Mouse (Mus musculus) limb, embryonic 13.5 days (tissue): ENCODE results near the gene Ddx42. TPM values are rescaled to one million over a fixed set of nuclear protein-coding genes. Genes with fewer than 3 reads are reported as not detected.

Source experiments
- ATAC-seq: fragments of 200-750 bp; cut with Nextera tagmentation; 2 replicates; pipeline ENCODE4 v1.8.0; 2017; ENCODE audit warnings: low read depth, moderate number of reproducible peaks, moderate TSS enrichment; ENCODE audit not compliant: low FRiP score
- H3K27ac ChIP-seq: fragments of 300-500 bp; sonication (generic); 2 replicates; pipeline ENCODE4 v1.5.1; 2015; ENCODE audit warnings: inconsistent platforms, mild to moderate bottlenecking, moderate library complexity
- H3K27me3 ChIP-seq: fragments of 300-500 bp; sonication (generic); 2 replicates; pipeline ENCODE4 v1.6.1; 2015; ENCODE audit warnings: mild to moderate bottlenecking, inconsistent platforms
- H3K36me3 ChIP-seq: fragments of 300-500 bp; sonication (generic); 2 replicates; pipeline ENCODE4 v1.6.1; 2015; ENCODE audit warnings: inconsistent platforms, mild to moderate bottlenecking, moderate library complexity
- H3K4me1 ChIP-seq: fragments of 300-500 bp; sonication (generic); 2 replicates; pipeline ENCODE4 v1.6.1; 2015; ENCODE audit warnings: inconsistent platforms
- H3K4me2 ChIP-seq: fragments of 300-500 bp; sonication (generic); replicated peaks from 2 replicates; pipeline ENCODE4 v1.6.1; 2015; ENCODE audit warnings: inconsistent platforms, mild to moderate bottlenecking, moderate library complexity
- H3K4me3 ChIP-seq: fragments of 300-500 bp; sonication (generic); 2 replicates; pipeline ENCODE4 v1.5.1; 2015; ENCODE audit warnings: moderate library complexity, mild to moderate bottlenecking, inconsistent platforms
- H3K9ac ChIP-seq: fragments of 300-500 bp; sonication (generic); 2 replicates; pipeline ENCODE4 v1.6.1; 2015; ENCODE audit warnings: mild to moderate bottlenecking, inconsistent platforms
- H3K9me3 ChIP-seq: fragments of 300-500 bp; sonication (generic); 2 replicates; pipeline ENCODE4 v1.6.1; 2016; ENCODE audit warnings: inconsistent platforms
- WGBS: fragments of 180-500 bp; shearing (Covaris S2); methylation state at CpG from one replicate; pipeline ENCODE4 v1.1.7; 2015; 5-methylcytosine and 5-hydroxymethylcytosine counted together
- polyA plus RNA-seq: library from polyadenylated mRNA; unstranded; fragments of >200 nt; fragmentation: Nextera tagmentation; extraction: Ambion mirVana; gene quantifications from 2 replicates; pipeline ENCODE4 v1.2.1, GENCODE M21; 2015

Gene Ddx42
- polyA plus RNA-seq, 1 experiment from 2014 or later: 91.4 TPM

DNA sequence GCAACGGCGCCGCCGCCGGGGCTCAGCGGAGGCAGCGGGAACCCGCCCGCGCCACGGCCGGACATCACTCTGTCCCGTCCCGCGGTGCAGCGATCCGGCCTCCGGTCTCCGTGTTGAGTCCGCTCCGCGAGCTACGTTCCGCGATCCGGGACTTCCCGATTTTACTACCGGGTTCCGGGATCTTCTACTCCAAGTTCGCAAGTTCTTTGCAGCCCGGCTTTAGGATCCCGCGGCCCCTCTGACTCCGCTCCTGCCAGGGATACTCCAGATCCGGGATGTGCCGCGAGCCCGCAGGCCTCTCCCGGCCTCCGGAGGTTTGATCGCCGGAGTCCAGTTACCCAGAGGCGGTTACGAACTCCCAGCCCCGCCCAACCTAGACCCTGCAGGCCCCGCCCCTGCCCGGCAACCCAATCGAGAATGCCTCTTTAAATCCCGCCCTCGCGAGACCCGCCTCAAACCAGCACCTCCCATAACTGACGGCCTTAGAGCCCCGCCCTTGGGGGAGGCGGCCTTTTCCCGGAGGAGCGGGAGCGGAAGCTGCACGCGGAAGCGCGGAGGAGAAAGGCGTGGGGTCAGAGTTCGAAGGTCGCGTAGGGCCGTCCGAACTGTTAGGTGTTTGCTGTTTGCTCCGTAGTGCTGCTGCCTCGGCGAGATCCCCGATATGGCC, 56.1 kb downstream of the Ddx42 start, which contains the start of gene Smarcd2:
Gene Smarcd2 (minus strand): TSS at position 329 of the 667 bp plus-strand sequence.
- Histone ChIP-seq H3K36me3 (no peaks in the 10 kb centered on the region; the same call in 1 of the 2 replicates), H3K4me2 (peak within 1 kb of the TSS; percentile 94), H3K27ac (peak within 1 kb of the TSS; percentile 96), H3K4me3 (peak within 1 kb of the TSS; percentile 76), H3K27me3 (no peaks in the 10 kb centered on the region), H3K4me1 (peaks cover 69% of the 10 kb centered on the region), H3K9ac (peak within 1 kb of the TSS; percentile 100), H3K9me3 (no peaks in the 10 kb centered on the region)
- under 1% methylated on average over 61 of the region's 72 CpGs for WGBS
- peak; percentile 94 for ATAC-seq

DNA sequence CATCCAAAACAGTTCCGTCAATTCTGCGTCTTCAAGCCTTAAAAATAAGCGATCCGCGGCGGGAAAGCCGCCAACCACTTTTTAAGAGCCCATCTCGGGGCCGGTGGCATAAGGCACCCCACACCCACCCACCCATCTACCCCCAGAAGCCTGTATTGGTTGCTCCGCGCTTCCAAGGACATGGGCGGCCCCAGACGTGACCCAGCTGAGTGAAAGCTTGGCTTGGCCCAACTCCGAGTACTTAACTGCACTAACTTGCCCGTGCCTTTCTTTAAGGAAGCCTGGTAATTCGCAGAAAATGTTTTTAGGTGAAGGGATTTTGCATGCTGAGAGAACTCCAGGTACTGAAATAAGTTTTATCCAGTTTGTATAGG, 56.6 kb downstream of the Ddx42 start:
- peaks cover 63% of the 10 kb centered on the region for H3K4me1 ChIP-seq
- 10% methylated on average over 16 of the region's 16 CpGs for WGBS
- no peak for ATAC-seq

DNA sequence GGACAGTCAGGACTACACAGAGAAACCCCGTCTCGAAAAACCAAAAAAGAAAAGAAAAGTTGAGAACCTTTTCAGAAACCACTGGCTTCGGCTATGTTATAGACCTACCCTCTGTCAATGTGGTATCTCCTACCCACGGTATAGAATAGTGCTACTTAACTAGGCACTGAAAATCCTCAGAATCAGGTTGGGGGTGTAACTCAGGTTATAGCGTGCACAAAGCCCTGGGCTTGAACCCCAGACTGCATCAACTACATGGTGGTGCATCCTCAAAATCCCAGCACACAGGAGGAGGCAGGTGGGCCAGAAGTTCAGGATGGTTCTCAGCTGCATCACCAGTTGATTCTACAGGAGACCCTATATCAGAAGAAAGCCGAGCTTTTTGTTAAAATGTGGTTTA, 57.1 kb downstream of the Ddx42 start:
- Histone ChIP-seq H3K9ac (no peak overlapping the region), H3K4me1 (peaks cover 58% of the 10 kb centered on the region), H3K27me3 (no peaks in the 10 kb centered on the region; the same call in 1 of the 2 replicates), H3K4me2 (peak overlapping the region; percentile 94), H3K9me3 (no peaks in the 10 kb centered on the region), H3K27ac (0 out of 2 replicates have a peak overlapping the region, but pooled peaks have one; percentile 87), H3K36me3 (no peaks in the 10 kb centered on the region; the same call in 1 of the 2 replicates), H3K4me3 (peak overlapping the region; percentile 76; the same call in 1 of the 2 replicates)
- WGBS: 92% methylated on average over 6 of the region's 6 CpGs
- ATAC-seq: no peak

More for the DNA sequence above, 56.6 kb downstream of the Ddx42 start:
- Histone ChIP-seq H3K4me3 (peak overlapping the region; percentile 76), H3K36me3 (no peaks in the 10 kb centered on the region; the same call in 1 of the 2 replicates), H3K27ac (peak overlapping the region; percentile 87), H3K9ac (peak overlapping the region; percentile 65), H3K4me2 (peak overlapping the region; percentile 94), H3K27me3 (no peaks in the 10 kb centered on the region; the same call in 1 of the 2 replicates), H3K9me3 (no peaks in the 10 kb centered on the region)

DNA sequence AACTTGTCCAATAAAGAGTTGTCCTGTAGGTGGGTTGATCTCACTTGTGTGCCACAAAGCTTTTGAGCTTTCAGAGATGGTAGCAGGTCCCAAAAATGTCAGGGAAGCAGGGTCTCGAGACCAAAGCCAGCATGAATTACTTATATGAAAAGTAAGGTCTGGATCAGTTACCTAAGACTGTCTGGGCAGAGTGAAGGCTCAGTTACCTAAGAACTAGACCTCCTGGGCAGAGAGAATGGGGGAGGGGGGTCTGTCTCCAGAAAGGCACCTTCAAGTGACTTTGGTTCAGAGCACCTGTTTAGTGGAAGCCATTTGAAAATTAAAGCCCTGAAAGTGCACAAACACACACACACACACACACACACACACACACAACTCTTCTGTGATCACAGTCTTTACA, 57.6 kb downstream of the Ddx42 start:
- no peaks in the 10 kb centered on the region for H3K9me3 ChIP-seq
- H3K4me2 ChIP-seq: 0 out of 2 replicates have a peak overlapping the region, but pooled peaks have one; percentile 94
- H3K27ac ChIP-seq: peak overlapping the region; percentile 49
- no peak for ATAC-seq
- WGBS: 72% methylated on average over 1 of the region's 1 CpGs
- no peaks in the 10 kb centered on the region; the same call in 1 of the 2 replicates for H3K36me3 ChIP-seq
- H3K4me3 ChIP-seq: no peak overlapping the region
- peaks cover 53% of the 10 kb centered on the region for H3K4me1 ChIP-seq
- H3K27me3 ChIP-seq: no peaks in the 10 kb centered on the region; the same call in 1 of the 2 replicates
- no peak overlapping the region for H3K9ac ChIP-seq

DNA sequence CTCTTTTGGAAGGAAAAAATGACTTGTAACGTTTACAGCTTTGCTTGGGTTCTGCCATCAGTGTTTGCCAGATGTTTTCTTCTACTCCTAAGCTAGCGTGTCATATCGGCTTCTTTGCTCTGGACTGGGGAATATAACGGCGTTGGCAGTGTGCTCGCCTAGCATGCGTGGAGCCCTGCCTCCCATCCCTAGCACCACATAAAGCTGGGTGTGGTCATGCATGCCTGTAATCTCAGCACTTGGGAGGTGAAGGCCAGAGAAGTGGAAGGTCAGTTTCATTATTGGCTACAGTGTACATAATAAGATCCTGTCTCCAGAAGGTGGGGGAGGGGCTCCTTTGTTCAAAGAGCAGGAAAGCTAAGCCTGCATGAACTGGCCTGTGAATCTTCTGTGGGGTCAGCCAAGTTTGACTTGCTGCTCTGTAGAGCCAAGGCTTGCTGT, 58.3 kb downstream of the Ddx42 start:
- H3K27me3 ChIP-seq: no peaks in the 10 kb centered on the region; the same call in 1 of the 2 replicates
- no peaks in the 10 kb centered on the region for H3K9me3 ChIP-seq
- no peak overlapping the region for H3K4me3 ChIP-seq
- H3K4me1 ChIP-seq: peaks cover 50% of the 10 kb centered on the region
- WGBS: 59% methylated on average over 7 of the region's 7 CpGs
- H3K27ac ChIP-seq: peak overlapping the region; percentile 49
- no peak overlapping the region; the same call in 1 of the 2 replicates for H3K4me2 ChIP-seq
- H3K9ac ChIP-seq: no peak overlapping the region
- no peak for ATAC-seq
- no peaks in the 10 kb centered on the region; the same call in 1 of the 2 replicates for H3K36me3 ChIP-seq

DNA sequence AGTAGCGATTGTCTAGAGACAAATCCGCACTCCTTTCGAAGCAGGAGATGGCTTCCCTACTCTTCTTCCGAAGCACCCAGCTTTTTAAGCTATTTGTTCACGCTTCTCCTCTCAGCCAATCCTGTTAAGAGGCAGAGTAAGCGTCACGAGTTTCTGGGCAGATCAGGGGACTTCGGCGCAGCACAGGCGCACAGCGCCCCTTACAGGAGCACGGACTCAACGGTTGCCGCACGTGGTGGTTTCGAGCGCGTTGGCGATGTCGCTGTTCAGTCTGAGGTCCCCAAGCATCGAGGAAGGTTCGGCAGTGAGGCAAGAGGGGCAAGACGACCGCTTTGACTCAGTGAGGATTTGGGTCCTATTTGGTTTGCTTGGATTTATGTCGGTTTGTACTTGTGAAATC, 59.7 kb downstream of the Ddx42 start, which contains the start of gene Tcam1:
Gene Tcam1 (plus strand): TSS at position 219 of the 400 bp plus-strand sequence.
- Histone ChIP-seq H3K4me2 (peak within 1 kb of the TSS; percentile 60), H3K4me1 (peaks cover 35% of the 10 kb centered on the region), H3K27me3 (no peaks in the 10 kb centered on the region; the same call in 1 of the 2 replicates), H3K27ac (no peak within 1 kb of the TSS), H3K4me3 (peak within 1 kb of the TSS; percentile 30), H3K9me3 (no peaks in the 10 kb centered on the region), H3K9ac (no peak within 1 kb of the TSS), H3K36me3 (no peaks in the 10 kb centered on the region)
- ATAC-seq: peak; percentile 38; the same call in 1 of the 2 replicates
- 8% methylated on average over 25 of the region's 25 CpGs for WGBS

DNA sequence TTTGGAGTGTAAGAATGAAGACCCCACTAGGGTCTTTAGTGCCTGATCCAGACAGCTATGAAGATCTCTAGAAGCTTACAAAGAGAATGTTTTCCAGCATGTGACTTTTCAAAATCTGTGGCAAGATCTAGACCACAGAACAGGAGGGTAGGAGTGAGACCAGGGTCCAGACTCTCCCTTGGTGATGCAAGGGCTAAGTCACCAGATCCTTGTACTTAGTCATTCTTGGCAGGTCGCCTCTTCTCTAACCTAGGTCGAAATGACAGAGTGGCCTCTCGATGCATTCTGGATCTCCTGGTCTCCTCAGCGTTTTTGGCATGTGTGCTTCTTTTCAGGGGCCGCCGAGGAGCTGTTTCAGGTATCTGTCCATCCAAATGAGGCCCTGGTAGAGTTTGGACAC, 65.7 kb downstream of the Ddx42 start:
- Histone ChIP-seq H3K4me2 (no peak overlapping the region), H3K27me3 (no peaks in the 10 kb centered on the region; the same call in 1 of the 2 replicates), H3K4me3 (no peak overlapping the region), H3K4me1 (peaks cover 8% of the 10 kb centered on the region), H3K9me3 (no peaks in the 10 kb centered on the region), H3K9ac (no peak overlapping the region), H3K36me3 (no peaks in the 10 kb centered on the region), H3K27ac (no peak overlapping the region)
- no peak for ATAC-seq
- WGBS: 84% methylated on average over 6 of the region's 6 CpGs

DNA sequence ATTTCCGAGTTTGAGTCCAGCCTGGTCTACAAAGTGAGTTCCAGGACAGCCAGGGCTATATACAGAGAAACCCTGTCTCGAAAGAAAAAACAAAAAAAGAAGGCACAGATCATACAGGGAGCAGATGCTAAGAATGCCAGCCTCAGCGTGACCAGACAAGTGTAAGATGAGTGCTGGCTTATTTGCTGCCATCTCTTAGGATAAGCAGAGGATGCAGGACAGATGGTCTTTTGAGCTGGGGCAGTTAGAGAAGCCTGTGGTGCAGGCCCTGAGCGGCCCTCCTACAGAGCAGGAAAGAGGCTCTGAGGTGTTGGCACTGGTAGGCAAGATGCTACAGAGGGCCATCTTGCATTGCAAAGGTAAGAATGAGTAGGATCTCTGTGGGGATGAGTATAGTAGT, 66.6 kb downstream of the Ddx42 start:
- no peaks in the 10 kb centered on the region for H3K36me3 ChIP-seq
- no peaks in the 10 kb centered on the region for H3K27me3 ChIP-seq
- peaks cover 8% of the 10 kb centered on the region for H3K4me1 ChIP-seq
- H3K9ac ChIP-seq: no peak overlapping the region
- H3K9me3 ChIP-seq: no peaks in the 10 kb centered on the region
- H3K4me3 ChIP-seq: no peak overlapping the region
- H3K4me2 ChIP-seq: no peak overlapping the region
- 78% methylated on average over 4 of the region's 4 CpGs for WGBS
- ATAC-seq: no peak
- H3K27ac ChIP-seq: no peak overlapping the region

DNA sequence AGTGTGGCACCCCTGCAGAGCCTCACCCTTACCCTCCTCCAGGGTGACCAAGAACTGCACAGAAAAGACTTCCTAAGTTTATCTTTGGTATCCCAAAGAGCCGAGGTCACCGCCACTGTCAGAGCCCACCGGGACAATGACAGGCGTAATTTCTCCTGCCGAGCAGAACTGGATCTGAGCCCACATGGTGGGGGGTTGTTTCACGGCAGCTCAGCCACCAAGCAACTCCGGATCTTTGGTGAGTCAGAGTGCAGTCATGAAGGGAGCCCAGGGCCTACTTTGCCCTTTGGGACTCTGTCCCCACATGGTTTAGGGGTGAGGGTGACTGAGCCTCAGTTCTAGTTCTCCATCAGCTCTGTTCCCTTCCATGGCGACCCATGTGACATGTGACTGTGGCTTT, 67.4 kb downstream of the Ddx42 start:
- 73% methylated on average over 8 of the region's 8 CpGs for WGBS
- Histone ChIP-seq H3K27ac (no peak overlapping the region), H3K9ac (no peak overlapping the region), H3K4me2 (no peak overlapping the region), H3K27me3 (no peaks in the 10 kb centered on the region), H3K4me3 (no peak overlapping the region), H3K9me3 (no peaks in the 10 kb centered on the region), H3K4me1 (peaks cover 8% of the 10 kb centered on the region), H3K36me3 (no peaks in the 10 kb centered on the region)
- ATAC-seq: no peak

DNA sequence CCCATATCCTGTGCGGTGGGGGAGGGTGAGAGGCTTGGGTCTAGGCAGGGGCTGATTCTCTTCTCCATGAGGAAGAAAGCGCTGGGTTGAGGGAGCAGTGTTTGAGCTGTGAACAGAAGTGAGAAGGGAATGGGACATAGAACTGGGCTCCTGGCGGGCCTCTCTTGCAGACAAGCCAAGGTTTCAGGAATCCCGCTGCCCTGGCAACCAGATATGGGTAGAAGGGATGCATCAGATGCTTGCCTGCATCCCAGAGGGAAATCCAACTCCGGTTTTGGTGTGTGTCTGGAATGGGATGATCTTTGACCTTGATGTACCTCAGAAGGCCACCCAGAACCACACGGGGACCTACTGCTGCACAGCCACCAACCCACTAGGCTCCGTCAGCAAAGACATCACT, 69.5 kb downstream of the Ddx42 start:
- H3K9me3 ChIP-seq: no peaks in the 10 kb centered on the region
- H3K4me1 ChIP-seq: peaks cover 8% of the 10 kb centered on the region
- H3K4me2 ChIP-seq: no peak overlapping the region
- H3K4me3 ChIP-seq: no peak overlapping the region
- H3K27ac ChIP-seq: no peak overlapping the region
- ATAC-seq: no peak
- no peaks in the 10 kb centered on the region for H3K27me3 ChIP-seq
- 84% methylated on average over 7 of the region's 7 CpGs for WGBS
- H3K36me3 ChIP-seq: no peaks in the 10 kb centered on the region
- H3K9ac ChIP-seq: no peak overlapping the region

DNA sequence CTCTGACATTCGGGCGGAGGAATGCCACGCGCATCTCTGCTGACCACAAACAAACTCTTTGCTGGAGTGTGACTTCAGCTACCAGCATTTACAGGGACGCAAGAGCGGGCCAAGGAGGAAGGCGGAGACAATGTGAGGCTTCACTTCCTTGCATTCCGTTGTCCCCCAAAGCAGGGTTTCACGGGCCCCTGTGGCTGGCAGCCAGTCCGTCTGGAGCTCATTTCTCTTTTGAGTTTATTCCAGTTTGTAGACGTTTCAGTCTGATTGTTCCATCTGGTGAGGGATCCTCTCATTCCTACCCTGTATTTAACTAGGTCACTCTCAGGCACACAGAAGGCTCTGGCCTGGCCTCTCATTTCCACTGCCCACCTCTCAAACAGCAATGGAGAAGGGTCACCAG, 70.3 kb downstream of the Ddx42 start:
- no peak for ATAC-seq
- Histone ChIP-seq H3K27me3 (no peaks in the 10 kb centered on the region), H3K4me1 (peaks cover 8% of the 10 kb centered on the region), H3K36me3 (no peaks in the 10 kb centered on the region), H3K9ac (no peak overlapping the region; the same call in 1 of the 2 replicates), H3K9me3 (no peaks in the 10 kb centered on the region), H3K4me3 (no peak overlapping the region), H3K27ac (peak overlapping the region; percentile 55; the same call in 1 of the 2 replicates), H3K4me2 (no peak overlapping the region)
- WGBS: 57% methylated on average over 11 of the region's 11 CpGs

DNA sequence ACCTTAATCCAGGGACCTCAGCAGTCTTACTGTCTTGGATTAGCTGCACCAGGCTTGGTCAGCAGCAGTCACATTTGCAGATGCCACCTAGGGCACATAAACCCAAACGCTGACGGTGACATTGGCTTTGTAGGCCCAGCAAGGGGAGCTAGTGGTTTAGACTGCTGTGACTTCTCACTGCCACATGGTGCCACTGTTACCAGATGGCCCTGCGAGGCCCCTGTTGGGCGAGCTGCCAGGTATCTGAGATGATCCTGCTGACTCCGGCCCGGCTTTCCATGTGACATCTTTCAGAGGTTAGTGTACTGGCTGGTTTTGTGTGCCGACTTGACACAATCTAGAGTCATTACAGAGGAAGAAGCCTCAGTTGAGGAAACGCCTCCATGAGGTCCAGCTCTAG, 72.6 kb downstream of the Ddx42 start:
- Histone ChIP-seq H3K27ac (no peak overlapping the region), H3K4me3 (no peak overlapping the region), H3K9me3 (no peaks in the 10 kb centered on the region), H3K4me2 (no peak overlapping the region), H3K27me3 (no peaks in the 10 kb centered on the region), H3K9ac (no peak overlapping the region), H3K36me3 (no peaks in the 10 kb centered on the region), H3K4me1 (peaks cover 8% of the 10 kb centered on the region)
- ATAC-seq: no peak
- WGBS: 60% methylated on average over 8 of the region's 8 CpGs
